Mouse (Mus musculus) cerebellum, postnatal 10 days (tissue): ENCODE data around the gene Dnah1.

Experiments used
- DNase-seq, 2 experiments: peaks; one replicate each; pipeline ENCODE4 v3.0.0; 2021; ENCODE audit warnings: mixed read lengths in 2 of 2

Dnah1 gene

GRCm38 (mm10) chr14:31316613-31317012 lies 7.1 kb downstream of the Dnah1 start:
- DNase-seq, result no peak

- no peak for DNase-seq
These were observed 10.5 kb downstream of the Dnah1 start for GRCm38 (mm10) chr14:31313192-31313591.

DNA sequence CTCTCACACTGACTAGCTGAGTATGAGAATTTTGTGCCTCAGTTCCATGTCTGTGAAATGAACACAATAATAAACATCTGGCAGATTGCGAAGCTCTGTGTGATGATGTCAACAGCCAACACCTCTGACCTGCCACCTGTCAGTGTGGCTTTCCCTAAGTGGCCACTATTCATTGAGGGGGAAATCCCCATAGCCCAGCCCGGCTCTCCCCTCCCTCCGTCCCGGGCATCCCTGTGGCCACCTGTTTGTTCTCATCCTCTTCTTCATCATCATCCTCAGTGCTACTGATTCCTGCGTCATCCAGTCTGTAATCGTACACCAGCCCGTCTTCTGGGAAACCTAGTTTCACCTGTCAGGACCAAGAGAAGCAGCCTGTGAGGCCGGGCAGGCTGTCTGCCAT lies 38.0 kb downstream of the Dnah1 start:
- no peak for DNase-seq

DNA sequence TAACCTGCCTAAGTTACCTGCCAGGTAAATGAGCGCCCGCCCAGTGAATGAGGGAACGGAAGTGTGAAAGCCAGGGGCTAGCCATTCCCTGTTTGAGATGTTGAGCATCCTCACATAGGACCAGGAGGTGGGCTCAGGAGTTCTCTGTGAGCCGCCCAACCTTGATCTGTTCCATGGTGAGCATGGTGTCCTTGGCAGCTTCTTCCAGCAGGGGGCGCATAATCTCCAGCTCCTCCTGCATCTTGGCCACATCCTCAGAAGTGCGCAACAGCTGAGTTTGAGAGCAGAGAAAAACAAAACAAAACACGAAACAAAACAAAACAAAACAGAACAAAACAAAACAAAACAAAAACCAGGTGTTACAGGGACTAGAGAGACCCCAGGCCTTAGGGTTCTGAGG lies 51.5 kb downstream of the Dnah1 start:
- peak; percentile 88 to 93 for DNase-seq

DNA sequence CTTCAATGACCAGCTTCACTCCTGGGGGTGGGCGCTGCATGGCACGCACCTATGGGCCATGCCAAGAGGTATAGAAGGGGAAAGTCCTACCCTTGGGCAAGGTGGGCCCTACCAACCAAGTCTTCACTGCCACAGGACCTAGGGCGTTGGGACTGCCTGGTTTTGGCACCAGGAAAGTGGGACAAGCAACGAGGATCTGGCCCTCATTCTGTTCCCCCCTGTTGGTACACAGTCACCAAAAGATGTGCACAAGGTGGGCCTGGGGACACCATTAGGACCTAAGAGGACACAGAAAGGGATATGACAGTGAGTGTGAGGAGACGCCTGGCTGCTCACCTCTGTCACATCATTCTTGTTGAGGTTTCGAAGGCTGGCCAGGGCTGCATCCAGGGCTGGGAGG lies 52.6 kb downstream of the Dnah1 start:
- DNase-seq, result no peak

DNA sequence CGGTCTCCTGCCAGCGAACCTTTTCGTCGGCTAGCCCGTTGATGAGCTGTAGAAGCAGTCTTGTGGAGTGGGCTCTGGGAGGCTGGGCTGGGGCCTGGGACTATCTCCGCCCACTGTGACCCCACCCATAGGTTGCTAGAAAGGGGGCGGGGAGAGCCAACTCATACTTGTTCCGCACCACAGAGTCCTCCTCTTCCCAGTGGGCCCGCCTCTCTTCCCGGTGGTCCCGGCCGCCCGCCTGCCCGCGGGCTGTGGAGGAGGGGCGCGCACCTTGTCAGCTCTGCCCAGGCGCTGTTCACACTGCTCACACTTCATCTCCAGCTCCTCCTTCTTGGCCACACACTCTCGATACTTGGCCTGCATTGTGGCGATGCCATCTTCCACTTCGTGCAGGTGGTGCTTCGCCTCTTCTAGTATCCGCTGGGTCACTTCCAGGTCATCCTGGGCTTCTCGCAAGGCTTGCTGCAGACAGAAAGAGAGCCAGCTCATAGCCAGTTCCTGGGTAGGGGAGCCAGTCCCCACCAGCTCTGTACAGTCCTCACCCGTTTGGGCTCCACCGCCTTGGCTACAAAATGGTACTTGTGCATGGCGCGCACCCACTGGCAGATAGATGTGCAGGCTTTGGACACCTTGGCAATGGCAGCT lies 54.1 kb downstream of the Dnah1 start:
- DNase-seq, result peak; percentile 71

DNA sequence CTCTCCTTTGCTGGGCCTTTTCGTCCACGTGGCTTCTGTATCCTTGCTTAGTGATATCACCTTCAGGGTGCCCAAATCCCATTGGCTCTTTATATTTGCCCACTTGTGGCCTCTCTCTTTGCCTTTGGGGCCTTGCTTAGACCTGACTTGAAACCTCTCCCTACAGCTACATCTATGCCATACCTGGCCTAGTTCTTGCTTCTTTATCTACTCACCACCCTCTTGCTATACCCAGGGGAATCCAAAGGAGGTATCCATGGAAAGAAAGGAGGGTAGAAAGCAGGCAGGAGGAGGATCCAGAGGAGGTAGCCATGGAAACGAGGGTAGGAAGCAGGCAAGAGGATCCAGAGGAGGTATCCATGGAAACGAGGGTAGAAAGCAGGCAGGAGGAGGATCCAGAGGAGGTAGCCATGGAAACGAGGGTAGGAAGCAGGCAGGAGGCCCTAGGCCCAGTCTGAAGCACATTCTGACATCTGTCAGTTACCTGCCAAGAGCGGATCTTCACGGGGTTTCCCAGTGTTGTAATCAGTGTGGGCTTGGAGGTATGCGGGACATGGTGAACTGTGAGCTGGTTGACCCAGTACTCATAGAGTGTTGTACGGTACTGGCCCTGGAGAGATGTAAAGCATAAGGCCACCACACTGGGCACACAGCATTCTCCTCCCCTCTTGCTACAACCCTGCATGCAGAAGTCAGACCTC lies 55.2 kb downstream of the Dnah1 start:
- DNase-seq, result peak; percentile 34 to 44

GRCm38 (mm10) chr14:31267649-31268048 lies 56.0 kb downstream of the Dnah1 start:
- DNase-seq, result no peak

GRCm38 (mm10) chr14:31260932-31261331 lies 62.8 kb downstream of the Dnah1 start:
- DNase-seq, result no peak

DNA sequence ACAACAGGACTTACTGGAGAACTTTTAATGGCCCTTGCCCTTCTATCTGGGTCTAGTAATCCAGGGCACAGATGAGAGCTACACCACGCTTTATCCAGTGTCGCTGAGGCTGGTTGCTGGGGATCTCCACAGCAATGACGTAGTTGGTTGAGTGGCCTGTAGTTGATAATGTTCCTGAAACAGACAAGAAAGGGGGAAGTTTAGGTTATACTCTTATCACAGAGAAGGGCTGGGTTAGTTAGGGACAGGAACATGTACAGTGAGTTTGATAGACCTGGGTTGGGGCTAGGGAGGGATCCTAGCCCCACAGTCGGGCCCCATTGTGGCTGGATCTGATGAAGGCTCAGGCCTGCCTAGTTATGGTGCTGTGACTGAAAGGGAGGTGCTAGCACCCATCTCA lies 63.3 kb downstream of the Dnah1 start:
- no peak for DNase-seq

GRCm38 (mm10) chr14:31258476-31259050 lies 65.1 kb downstream of the Dnah1 start:
- DNase-seq, result no peak

GRCm38 (mm10) chr14:31252091-31252490 lies 71.6 kb downstream of the Dnah1 start:
- DNase-seq, result no peak

DNA sequence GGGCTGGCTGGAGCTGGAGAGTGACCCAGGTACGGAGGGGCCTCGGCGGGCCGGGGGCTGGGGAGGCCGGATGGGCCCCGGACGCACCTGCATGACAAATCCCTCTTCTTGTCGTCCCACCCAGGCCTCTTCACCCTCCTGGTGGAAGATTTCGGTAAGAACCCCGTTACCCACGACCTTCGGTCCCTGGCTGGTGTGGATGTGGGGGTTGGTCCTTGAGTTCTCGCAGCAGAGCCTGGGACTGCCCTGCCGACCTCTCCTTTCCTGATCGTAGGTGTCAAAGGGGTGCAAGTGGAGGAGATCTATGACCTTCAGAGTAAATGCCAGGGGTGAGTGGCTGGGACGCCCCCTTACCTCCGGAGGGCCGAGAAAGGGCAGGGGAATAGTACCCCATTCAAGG lies 72.1 kb downstream of the Dnah1 start:
- no peak for DNase-seq

DNA sequence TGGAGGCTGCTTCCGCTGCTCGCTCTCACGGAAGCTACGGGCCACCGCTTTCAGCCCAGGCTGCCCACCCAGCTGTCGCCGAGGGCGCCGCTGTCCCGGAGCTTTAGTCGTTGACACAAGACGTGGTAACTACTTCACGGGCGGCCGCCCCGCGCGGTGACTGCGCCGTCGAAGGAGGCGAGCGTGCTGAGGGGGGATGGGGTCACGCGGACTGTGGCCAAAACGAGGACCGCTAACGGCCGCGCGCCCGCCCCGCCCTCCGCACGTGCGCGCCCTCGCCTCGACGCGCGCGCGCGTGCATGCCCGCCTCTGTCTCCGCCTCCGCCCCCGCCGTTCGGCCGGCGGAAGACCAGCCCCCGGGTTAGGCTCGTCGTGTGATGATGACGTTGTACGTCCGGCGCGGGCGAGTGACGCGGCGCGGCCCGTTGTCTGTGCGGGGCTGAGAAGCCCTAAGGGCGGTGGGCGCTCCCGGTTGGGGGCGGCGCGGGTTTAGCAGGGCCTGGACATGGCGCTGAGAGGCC lies 72.6 kb downstream of the Dnah1 start, which contains the start of the genes Phf7 and Bap1:
Phf7 (minus strand) TSS at position 234 of the 521 bp plus-strand sequence.
Bap1 (plus strand) TSS at position 367 of the 521 bp plus-strand sequence.
- DNase-seq, result peak; percentile 99

GRCm38 (mm10) chr14:31250222-31251083 lies 73.2 kb downstream of the Dnah1 start:
- DNase-seq, result no peak

- DNase-seq, result no peak
These were observed 75.3 kb downstream of the Dnah1 start for GRCm38 (mm10) chr14:31248396-31248795.

DNA sequence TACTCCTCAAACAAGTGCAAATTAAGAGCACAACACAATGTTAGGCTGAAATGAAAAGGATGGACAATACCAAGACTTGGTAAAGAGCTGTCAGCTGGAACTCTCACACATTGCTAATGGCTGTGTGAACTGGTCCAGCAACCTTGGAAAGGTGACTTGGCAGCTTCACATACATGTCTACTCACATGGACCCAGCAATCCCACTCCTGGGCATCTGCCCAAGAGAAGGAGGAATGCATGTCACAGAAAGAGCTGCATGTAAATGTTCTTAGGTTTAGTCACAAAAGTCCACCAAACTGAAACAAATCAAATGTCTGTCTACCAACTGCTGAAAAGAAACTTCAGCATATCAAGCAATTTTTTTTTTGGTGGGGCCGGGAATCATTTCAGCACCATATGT lies 77.8 kb downstream of the Dnah1 start:
- peak; percentile 55 to 59 for DNase-seq

DNA sequence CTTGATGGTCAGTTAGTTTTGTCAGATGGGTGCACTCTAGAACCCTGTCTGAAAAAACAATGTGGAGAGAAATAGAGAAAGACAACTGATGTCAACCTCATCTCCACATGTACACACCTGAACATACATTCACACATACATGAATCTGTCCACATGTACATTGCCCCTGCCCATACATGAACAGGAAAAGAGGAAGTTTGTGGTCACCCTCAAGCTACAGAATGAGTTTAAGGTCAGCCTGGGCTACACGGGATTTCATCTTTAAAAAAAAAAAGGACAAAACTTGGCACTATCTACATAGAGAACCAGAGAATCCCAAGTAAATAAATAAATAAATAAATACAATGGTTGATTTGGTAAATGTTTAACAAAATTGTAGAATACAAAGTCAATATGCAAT lies 78.9 kb downstream of the Dnah1 start:
- DNase-seq, result no peak

GRCm38 (mm10) chr14:31240528-31240927 lies 83.2 kb downstream of the Dnah1 start:
- no peak for DNase-seq

DNA sequence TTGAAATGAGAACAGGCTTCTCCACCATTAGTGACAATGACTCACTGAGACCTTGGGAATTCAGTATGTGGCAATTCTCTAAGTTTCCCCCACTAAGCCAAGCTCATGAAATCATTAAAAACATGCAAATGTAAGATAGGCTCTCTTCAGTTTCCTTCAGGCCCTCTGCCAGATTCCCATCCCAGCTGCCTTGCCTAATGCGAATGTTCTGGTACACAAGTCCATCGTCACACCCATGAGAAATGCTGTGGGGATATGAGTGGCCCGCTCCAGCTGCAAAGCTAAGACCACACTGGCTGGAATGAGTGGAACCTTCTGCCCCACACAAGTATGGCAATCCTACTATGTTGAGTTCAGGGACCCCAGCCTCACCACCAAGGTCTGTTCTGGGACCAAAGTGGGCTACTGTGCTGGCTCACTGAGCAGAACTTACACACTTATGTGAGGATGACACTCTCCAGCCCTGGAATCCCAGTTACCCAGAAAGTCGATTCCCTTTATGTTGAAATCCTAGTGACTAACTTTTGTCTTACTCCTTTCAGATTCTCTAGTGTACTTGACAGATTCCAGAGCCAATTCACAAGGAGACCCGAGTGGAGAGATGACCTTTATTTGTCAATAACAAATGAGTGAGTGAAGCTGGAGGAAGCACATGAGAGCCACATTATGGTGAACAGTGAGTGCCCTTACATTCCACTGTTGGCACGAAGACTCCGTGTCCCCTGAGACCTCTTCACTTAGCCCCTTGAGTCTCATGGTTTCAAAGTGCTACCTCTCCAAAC lies 86.4 kb downstream of the Dnah1 start:
- DNase-seq, result no peak

- DNase-seq, result peak; percentile 93
These were observed 89.6 kb downstream of the Dnah1 start for GRCm38 (mm10) chr14:31233996-31234591.
